Mouse (Mus musculus): Measurements from ENCODE around the gene Mtx2.

DNA sequence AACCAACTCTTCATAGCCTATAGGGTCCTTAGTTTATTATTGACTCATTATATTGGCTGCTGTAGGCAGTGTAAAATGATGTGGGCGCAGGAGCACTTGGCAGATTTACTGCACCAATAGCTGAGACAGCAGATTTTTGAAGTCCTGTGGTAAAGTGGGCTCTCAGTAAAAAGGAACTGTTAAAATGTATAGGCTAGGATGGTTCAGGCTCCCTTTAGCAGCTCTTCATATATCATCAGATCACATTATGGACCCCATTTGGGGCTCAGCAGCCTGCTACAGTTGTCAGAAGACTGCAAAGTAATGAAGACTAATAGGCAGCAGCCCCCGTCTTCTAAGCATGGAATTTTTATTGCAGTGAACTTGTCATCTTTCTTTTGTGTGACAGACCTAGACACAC lies 21.9 kb downstream of the Mtx2 start:
- no peak for TF ChIP-seq CHD2 (IDR thresholded peaks at IDR 0.05; ENCODE audit: low read depth, low read length)
- TF ChIP-seq MAFK (IDR thresholded peaks at IDR 0.05; ENCODE audit: insufficient read depth, low read depth, low read length): 0 out of 2 replicates have a peak, but pooled peaks have one; percentile 4
